Mouse (Mus musculus) ES-E14 (cell line): ENCODE data around the gene Ntng1. TPM values are rescaled to one million over a fixed set of nuclear protein-coding genes. Genes with fewer than 3 reads are reported as not detected.

Experiments used
- DNase-seq: peaks from one replicate; pipeline ENCODE4 v3.0.0-alpha.2; 2013; ENCODE audit warnings: low read depth, low spot score
- H3K27ac ChIP-seq: 2 replicates; pipeline ENCODE4 v1.5.1; 2012; ENCODE audit warnings: low read depth, mild to moderate bottlenecking, low read length, moderate library complexity, mixed read lengths; ENCODE audit not compliant: poor library complexity, insufficient read depth, severe bottlenecking
- H3K36me3 ChIP-seq: 2 replicates; pipeline ENCODE4 v1.6.1; 2012; ENCODE audit warnings: mild to moderate bottlenecking, low read length, moderate library complexity, mixed read lengths; ENCODE audit not compliant: control insufficient read depth, poor library complexity, insufficient read depth, severe bottlenecking
- H3K4me1 ChIP-seq, 2 experiments: fragments of 150-350 bp in 1 of 2; sonication (generic) in 1 of 2; 2 replicates each; pipeline ENCODE4 v1.6.1; 2012; ENCODE audit warnings: low read length in 2 of 2, mild to moderate bottlenecking in 1 of 2, mixed read lengths in 1 of 2; ENCODE audit not compliant: control insufficient read depth in 2 of 2, insufficient read depth in 2 of 2, poor library complexity in 1 of 2
- H3K4me3 ChIP-seq, 2 experiments: fragments of 150-350 bp in 1 of 2; sonication (generic) in 1 of 2; 2 replicates each; pipeline ENCODE4 v1.5.1; 2012; ENCODE audit warnings: low read length in 2 of 2, low read depth in 1 of 2, mild to moderate bottlenecking in 1 of 2, mixed read lengths in 1 of 2; ENCODE audit not compliant: insufficient read depth in 1 of 2, poor library complexity in 1 of 2, severe bottlenecking in 1 of 2
- H3K9ac ChIP-seq: 2 replicates; pipeline ENCODE4 v1.6.1; 2012; ENCODE audit warnings: low read depth, mild to moderate bottlenecking, low read length, mixed read lengths; ENCODE audit not compliant: poor library complexity, insufficient read depth, severe bottlenecking
- H3K9me3 ChIP-seq: fragments of 150-350 bp; sonication (generic); 2 replicates; pipeline ENCODE4 v1.6.1; 2012; ENCODE audit warnings: low read depth, mild to moderate bottlenecking, low read length; ENCODE audit not compliant: control insufficient read depth, insufficient read depth
- CHD2 ChIP-seq: IDR thresholded peaks from 2 replicates; pipeline ENCODE4 v1.6.1; 2014; ENCODE audit warnings: mild to moderate bottlenecking, low read depth, low read length, inconsistent platforms
- HCFC1 ChIP-seq: IDR thresholded peaks from 2 replicates; pipeline ENCODE4 v1.6.1; 2012; ENCODE audit warnings: low read length, inconsistent platforms, borderline replicate concordance; ENCODE audit not compliant: insufficient read depth
- MAFK ChIP-seq: IDR thresholded peaks from 2 replicates; pipeline ENCODE4 v1.6.1; 2014; ENCODE audit warnings: mild to moderate bottlenecking, low read depth, low read length, inconsistent platforms; ENCODE audit not compliant: insufficient read depth
- ZC3H11A ChIP-seq: IDR thresholded peaks from 2 replicates; pipeline ENCODE4 v1.6.1; 2012; ENCODE audit warnings: low read depth, mild to moderate bottlenecking, inconsistent platforms, low read length, borderline replicate concordance
- ZNF384 ChIP-seq: IDR thresholded peaks from 2 replicates; pipeline ENCODE4 v1.6.1; 2012; ENCODE audit warnings: low read depth, low read length, inconsistent platforms
- in situ Hi-C, 2 experiments: fragments of 600-800 bp; cut with MboI; formaldehyde crosslinking; loops; one replicate each; pipeline ENCODE4 v1.15.1; 2025; ENCODE audit warnings: low sequenced_read_pairs in 2 of 2, inconsistent platforms in 1 of 2; ENCODE audit not compliant: unreplicated experiment in 2 of 2
- total RNA-seq: library from RNA; depleted of rRNA; stranded (reverse); fragments of 300-350 nt; gene quantifications from 2 replicates; pipeline ENCODE4 v1.2.3, GENCODE M21; 2012

Gene Ntng1
- total RNA-seq, 1 experiment, result not detected

DNA sequence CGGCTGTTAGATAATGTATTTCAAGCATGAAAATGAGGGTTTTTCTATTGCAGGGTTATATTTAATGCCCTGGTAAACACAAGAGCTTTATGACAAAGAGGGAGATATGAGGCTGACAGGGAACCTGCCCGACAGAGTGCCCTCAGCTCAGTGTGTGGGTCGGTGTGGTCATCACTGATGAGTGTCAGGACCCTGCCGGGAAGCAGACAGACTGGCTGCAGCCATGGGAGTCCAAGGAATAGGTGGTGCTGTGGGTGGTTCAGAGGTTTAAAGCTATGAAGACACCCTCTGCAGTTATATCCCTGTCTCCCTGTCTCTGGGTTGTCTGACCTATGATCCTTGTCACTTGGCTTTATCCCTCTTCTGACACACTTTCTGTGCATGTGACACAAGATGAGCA lies 258.1 kb downstream of the Ntng1 start:
- no peaks in the 10 kb centered on the region for H3K4me1 ChIP-seq
- H3K36me3 ChIP-seq, result no peaks in the 10 kb centered on the region
- no peak for DNase-seq
- no peaks in the 10 kb centered on the region for H3K9me3 ChIP-seq
- H3K9ac ChIP-seq, result no peak overlapping the region
- TF ChIP-seq MAFK (no peak), ZNF384 (no peak), HCFC1 (no peak), CHD2 (no peak), ZC3H11A (no peak)
- no peak overlapping the region for H3K27ac ChIP-seq
- in situ Hi-C loops, result no loop called here
- H3K4me3 ChIP-seq, result no peak overlapping the region

DNA sequence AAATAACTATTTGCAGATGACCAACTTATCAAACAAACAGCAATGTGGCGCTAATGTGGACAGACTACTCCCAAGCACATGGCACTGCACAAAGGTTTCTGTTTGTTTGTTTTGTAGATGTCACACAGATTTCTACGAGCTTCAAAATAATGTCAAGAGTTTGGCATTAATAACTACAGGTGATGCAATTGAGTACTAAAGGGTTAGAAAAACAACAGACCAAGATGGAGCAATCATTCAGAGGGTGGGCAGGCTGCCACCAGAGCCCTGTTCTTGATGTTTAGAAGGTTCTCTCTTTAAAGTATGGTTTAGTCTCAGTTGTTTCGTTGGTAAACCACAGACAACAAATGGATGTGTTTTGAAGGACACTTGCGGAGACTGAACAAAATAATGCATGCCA lies 264.8 kb downstream of the Ntng1 start:
- TF ChIP-seq CHD2 (no peak), ZNF384 (no peak), ZC3H11A (no peak), MAFK (no peak), HCFC1 (no peak)
- in situ Hi-C loops, result no loop called here

GRCm38 (mm10) chr3:109871986-109872385 lies 271.8 kb downstream of the Ntng1 start:
- H3K4me1 ChIP-seq, result no peaks in the 10 kb centered on the region
- no peaks in the 10 kb centered on the region for H3K9me3 ChIP-seq
- no peak for TF ChIP-seq ZNF384
- no peak for TF ChIP-seq HCFC1
- TF ChIP-seq ZC3H11A, result no peak
- no peak for TF ChIP-seq MAFK
- TF ChIP-seq CHD2, result no peak
- no peak for DNase-seq
- no peak overlapping the region for H3K4me3 ChIP-seq
- H3K36me3 ChIP-seq, result no peaks in the 10 kb centered on the region
- in situ Hi-C loops, result no loop called here
- H3K9ac ChIP-seq, result no peak overlapping the region
- no peak overlapping the region for H3K27ac ChIP-seq

More for the DNA sequence above, 264.8 kb downstream of the Ntng1 start:
- Histone ChIP-seq H3K4me1 (no peaks in the 10 kb centered on the region), H3K9ac (no peak overlapping the region), H3K27ac (no peak overlapping the region), H3K36me3 (no peaks in the 10 kb centered on the region), H3K4me3 (no peak overlapping the region), H3K9me3 (no peaks in the 10 kb centered on the region)
- no peak for DNase-seq

- in situ Hi-C loops, result no loop called here
- Histone ChIP-seq H3K9ac (no peak overlapping the region), H3K27ac (no peak overlapping the region), H3K4me3 (no peak overlapping the region), H3K36me3 (no peaks in the 10 kb centered on the region), H3K4me1 (no peaks in the 10 kb centered on the region), H3K9me3 (no peaks in the 10 kb centered on the region)
- DNase-seq, result no peak
- TF ChIP-seq CHD2 (no peak), ZNF384 (no peak), ZC3H11A (no peak), HCFC1 (no peak), MAFK (no peak)
Observed at GRCm38 (mm10) chr3:109858276-109858675, 285.5 kb downstream of the Ntng1 start.

- Histone ChIP-seq H3K4me1 (no peaks in the 10 kb centered on the region), H3K9me3 (no peaks in the 10 kb centered on the region), H3K4me3 (no peak overlapping the region), H3K36me3 (no peaks in the 10 kb centered on the region), H3K9ac (no peak overlapping the region), H3K27ac (no peak overlapping the region)
- no peak for DNase-seq
- TF ChIP-seq HCFC1, result no peak
- TF ChIP-seq ZNF384, result no peak
- TF ChIP-seq ZC3H11A, result no peak
- no peak for TF ChIP-seq MAFK
- no peak for TF ChIP-seq CHD2
- in situ Hi-C loops, result no loop called here
Observed at GRCm38 (mm10) chr3:109854449-109855155, 289.2 kb downstream of the Ntng1 start.
